Mouse (Mus musculus) ES-Bruce4 (cell line): Measurements from ENCODE around the gene Ipcef1.

ENCODE experiments used
- CTCF ChIP-seq: IDR thresholded peaks from one replicate; pipeline ENCODE4 v1.8.1; 2011; ENCODE audit warnings: low read depth, low read length
- EP300 ChIP-seq: IDR thresholded peaks from 2 replicates; pipeline ENCODE4 v1.6.1; 2011; ENCODE audit warnings: low read depth, low read length; ENCODE audit not compliant: insufficient read depth
- POLR2A ChIP-seq: IDR thresholded peaks from one replicate; pipeline ENCODE4 v1.8.1; 2011; ENCODE audit warnings: low read length; ENCODE audit not compliant: insufficient read depth

DNA sequence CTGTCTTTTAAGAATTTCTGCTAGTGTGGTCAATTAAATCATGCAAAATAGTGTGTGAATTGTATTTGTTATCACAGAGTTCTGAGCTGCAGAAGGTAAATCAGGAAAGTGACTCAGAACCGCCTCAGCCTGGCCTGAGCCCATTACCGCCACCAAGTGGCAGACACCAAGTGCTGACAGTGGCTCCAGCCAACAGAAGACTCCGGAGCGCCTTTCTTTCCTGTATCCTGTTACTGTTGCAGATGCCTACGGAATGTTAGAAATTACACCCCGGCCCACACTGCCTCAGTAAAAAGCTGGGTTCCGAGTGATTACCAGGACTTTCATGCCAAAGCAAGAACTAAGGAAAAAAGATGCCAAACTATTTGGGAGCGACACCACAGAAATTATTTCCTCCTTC lies 23.9 kb upstream of the Ipcef1 start:
- TF ChIP-seq POLR2A (no peak), CTCF (peak; percentile 86), EP300 (no peak)
